Mouse (Mus musculus) limb, embryonic 13.5 days (tissue): ENCODE measurements around the gene Ggt6. TPM values are rescaled to one million over a fixed set of nuclear protein-coding genes. Genes with fewer than 3 reads are reported as not detected.
"Not testable (repeated sequence)": the region's sequence is repeated elsewhere in the genome, so short reads cannot be mapped to it uniquely, and the experiment has no call there.

Experiments used
- ATAC-seq: fragments of 200-750 bp; cut with Nextera tagmentation; 2 replicates; pipeline ENCODE4 v1.8.0; 2017; ENCODE audit warnings: low read depth, moderate number of reproducible peaks, moderate TSS enrichment; ENCODE audit not compliant: low FRiP score
- H3K27ac ChIP-seq: fragments of 300-500 bp; sonication (generic); 2 replicates; pipeline ENCODE4 v1.5.1; 2015; ENCODE audit warnings: inconsistent platforms, mild to moderate bottlenecking, moderate library complexity
- H3K27me3 ChIP-seq: fragments of 300-500 bp; sonication (generic); 2 replicates; pipeline ENCODE4 v1.6.1; 2015; ENCODE audit warnings: mild to moderate bottlenecking, inconsistent platforms
- H3K36me3 ChIP-seq: fragments of 300-500 bp; sonication (generic); 2 replicates; pipeline ENCODE4 v1.6.1; 2015; ENCODE audit warnings: inconsistent platforms, mild to moderate bottlenecking, moderate library complexity
- H3K4me1 ChIP-seq: fragments of 300-500 bp; sonication (generic); 2 replicates; pipeline ENCODE4 v1.6.1; 2015; ENCODE audit warnings: inconsistent platforms
- H3K4me2 ChIP-seq: fragments of 300-500 bp; sonication (generic); replicated peaks from 2 replicates; pipeline ENCODE4 v1.6.1; 2015; ENCODE audit warnings: inconsistent platforms, mild to moderate bottlenecking, moderate library complexity
- H3K4me3 ChIP-seq: fragments of 300-500 bp; sonication (generic); 2 replicates; pipeline ENCODE4 v1.5.1; 2015; ENCODE audit warnings: moderate library complexity, mild to moderate bottlenecking, inconsistent platforms
- H3K9ac ChIP-seq: fragments of 300-500 bp; sonication (generic); 2 replicates; pipeline ENCODE4 v1.6.1; 2015; ENCODE audit warnings: mild to moderate bottlenecking, inconsistent platforms
- H3K9me3 ChIP-seq: fragments of 300-500 bp; sonication (generic); 2 replicates; pipeline ENCODE4 v1.6.1; 2016; ENCODE audit warnings: inconsistent platforms
- WGBS: fragments of 180-500 bp; shearing (Covaris S2); methylation state at CpG from one replicate; pipeline ENCODE4 v1.1.7; 2015; 5-methylcytosine and 5-hydroxymethylcytosine counted together
- polyA plus RNA-seq: library from polyadenylated mRNA; unstranded; fragments of >200 nt; fragmentation: Nextera tagmentation; extraction: Ambion mirVana; gene quantifications from 2 replicates; pipeline ENCODE4 v1.2.1, GENCODE M21; 2015

Ggt6 gene
- polyA plus RNA-seq, 1 experiment from 2014 or later: 0.74 TPM

GRCm38 (mm10) chr11:72428694-72429093 is 6.6 kb upstream of the Ggt6 start:
- Histone ChIP-seq H3K27me3 (no peaks in the 10 kb centered on the region), H3K27ac (no peak overlapping the region), H3K4me3 (no peak overlapping the region), H3K9me3 (peaks cover 3% of the 10 kb centered on the region; the same call in 1 of the 2 replicates), H3K4me1 (peaks cover 2% of the 10 kb centered on the region; the same call in 1 of the 2 replicates), H3K9ac (no peak overlapping the region), H3K4me2 (no peak overlapping the region), H3K36me3 (no peaks in the 10 kb centered on the region)
- no peak for ATAC-seq
- under 1% methylated on average over 5 of the region's 5 CpGs for WGBS

- WGBS: 41% methylated on average over 7 of the region's 7 CpGs
- H3K9ac ChIP-seq: no peak overlapping the region
- no peak for ATAC-seq
- H3K4me3 ChIP-seq: no peak overlapping the region
- peaks cover 3% of the 10 kb centered on the region; the same call in 1 of the 2 replicates for H3K9me3 ChIP-seq
- no peak overlapping the region for H3K27ac ChIP-seq
- H3K4me1 ChIP-seq: peaks cover 2% of the 10 kb centered on the region; the same call in 1 of the 2 replicates
- H3K36me3 ChIP-seq: no peaks in the 10 kb centered on the region
- no peaks in the 10 kb centered on the region for H3K27me3 ChIP-seq
- H3K4me2 ChIP-seq: 0 out of 2 replicates have a peak overlapping the region, but pooled peaks have one; percentile 5
Measured at GRCm38 (mm10) chr11:72429288-72429690, 6.0 kb upstream of the Ggt6 start.

- H3K4me3 ChIP-seq, H3K9ac ChIP-seq, H3K36me3 ChIP-seq, H3K27me3 ChIP-seq, ATAC-seq, H3K27ac ChIP-seq, H3K4me2 ChIP-seq, H3K9me3 ChIP-seq, H3K4me1 ChIP-seq: not testable (repeated sequence)
- whole genome bisulfite sequencing: 71% methylated on average over 9 of the region's 9 CpGs
Measured at GRCm38 (mm10) chr11:72430311-72431068, 4.8 kb upstream of the Ggt6 start.

GRCm38 (mm10) chr11:72435694-72436045 is 344 bp downstream of the Ggt6 start:
- Histone ChIP-seq H3K4me1 (no peaks in the 10 kb centered on the region), H3K9me3 (no peaks in the 10 kb centered on the region), H3K9ac (no peak overlapping the region), H3K36me3 (no peaks in the 10 kb centered on the region), H3K27ac (no peak overlapping the region), H3K4me3 (no peak overlapping the region), H3K27me3 (no peaks in the 10 kb centered on the region), H3K4me2 (no peak overlapping the region)
- no peak for ATAC-seq
- 55% methylated on average over 2 of the region's 2 CpGs for WGBS

- WGBS: 78% methylated on average over 5 of the region's 5 CpGs
- H3K4me2 ChIP-seq: no peak overlapping the region
Measured at GRCm38 (mm10) chr11:72436271-72436670, 945 bp downstream of the Ggt6 start.

GRCm38 (mm10) chr11:72436756-72437650 is 1.7 kb downstream of the Ggt6 start:
- Histone ChIP-seq H3K4me2 (no peak overlapping the region), H3K4me1 (peaks cover 3% of the 10 kb centered on the region), H3K9me3 (no peaks in the 10 kb centered on the region), H3K27ac (no peak overlapping the region), H3K4me3 (no peak overlapping the region), H3K27me3 (no peaks in the 10 kb centered on the region), H3K9ac (no peak overlapping the region), H3K36me3 (no peaks in the 10 kb centered on the region)
- 88% methylated on average over 16 of the region's 16 CpGs for WGBS
- no peak for ATAC-seq

More at GRCm38 (mm10) chr11:72436271-72436670, 945 bp downstream of the Ggt6 start:
- Histone ChIP-seq H3K4me1 (no peaks in the 10 kb centered on the region), H3K4me3 (no peak overlapping the region), H3K27me3 (no peaks in the 10 kb centered on the region), H3K27ac (no peak overlapping the region), H3K9me3 (no peaks in the 10 kb centered on the region), H3K36me3 (no peaks in the 10 kb centered on the region), H3K9ac (no peak overlapping the region)
- ATAC-seq: no peak

GRCm38 (mm10) chr11:72438411-72438810 is 3.1 kb downstream of the Ggt6 start:
- H3K27ac ChIP-seq: no peak overlapping the region
- H3K36me3 ChIP-seq: peaks cover 13% of the 10 kb centered on the region
- ATAC-seq: no peak
- WGBS: 64% methylated on average over 4 of the region's 4 CpGs
- no peaks in the 10 kb centered on the region for H3K9me3 ChIP-seq
- H3K4me2 ChIP-seq: no peak overlapping the region
- H3K27me3 ChIP-seq: no peaks in the 10 kb centered on the region
- H3K4me3 ChIP-seq: no peak overlapping the region
- peaks cover 10% of the 10 kb centered on the region for H3K4me1 ChIP-seq
- no peak overlapping the region for H3K9ac ChIP-seq

GRCm38 (mm10) chr11:72440597-72440964 is 5.3 kb downstream of the Ggt6 start:
- H3K4me2 ChIP-seq: peak overlapping the region; percentile 95
- not testable (repeated sequence) for H3K27me3 ChIP-seq, H3K9me3 ChIP-seq
- peak overlapping the region; percentile 94 for H3K9ac ChIP-seq
- peak overlapping the region; percentile 97 for H3K4me3 ChIP-seq
- 46% methylated on average over 6 of the region's 6 CpGs for WGBS
- peaks cover 35% of the 10 kb centered on the region for H3K36me3 ChIP-seq
- peaks cover 10% of the 10 kb centered on the region for H3K4me1 ChIP-seq
- ATAC-seq: peak; percentile 4; the same call in 1 of the 2 replicates
- peak overlapping the region; percentile 90 for H3K27ac ChIP-seq

- peak within 1 kb of the TSS; percentile 95 for H3K4me2 ChIP-seq
- peak within 1 kb of the TSS; percentile 90 for H3K27ac ChIP-seq
- H3K4me3 ChIP-seq: peak within 1 kb of the TSS; percentile 97
- WGBS: under 1% methylated on average over 46 of the region's 46 CpGs
- peaks cover 10% of the 10 kb centered on the region for H3K4me1 ChIP-seq
- no peaks in the 10 kb centered on the region for H3K27me3 ChIP-seq
- no peaks in the 10 kb centered on the region for H3K9me3 ChIP-seq
- H3K36me3 ChIP-seq: peaks cover 40% of the 10 kb centered on the region
- peak; percentile 94 for ATAC-seq
- peak within 1 kb of the TSS; percentile 94 for H3K9ac ChIP-seq
Measured at GRCm38 (mm10) chr11:72440965-72441664, 5.8 kb downstream of the Ggt6 start, which contains the start of gene Mybbp1a. Gene Mybbp1a (plus strand): TSS chr11:72441355.

- Histone ChIP-seq H3K4me3 (no peak overlapping the region), H3K36me3 (peaks cover 94% of the 10 kb centered on the region), H3K9ac (no peak overlapping the region), H3K4me1 (peaks cover 10% of the 10 kb centered on the region), H3K27ac (no peak overlapping the region), H3K9me3 (no peaks in the 10 kb centered on the region), H3K27me3 (no peaks in the 10 kb centered on the region), H3K4me2 (no peak overlapping the region)
- ATAC-seq: no peak
- 87% methylated on average over 6 of the region's 6 CpGs for WGBS
Measured at GRCm38 (mm10) chr11:72446311-72447105, 11.2 kb downstream of the Ggt6 start.

- ATAC-seq: no peak
- Histone ChIP-seq H3K9me3 (no peaks in the 10 kb centered on the region), H3K36me3 (peaks cover 100% of the 10 kb centered on the region), H3K9ac (no peak overlapping the region), H3K4me3 (no peak overlapping the region), H3K27me3 (no peaks in the 10 kb centered on the region), H3K27ac (no peak overlapping the region), H3K4me1 (peaks cover 3% of the 10 kb centered on the region), H3K4me2 (no peak overlapping the region)
- WGBS: 82% methylated on average over 8 of the region's 8 CpGs
Measured at GRCm38 (mm10) chr11:72447475-72447874, 12.1 kb downstream of the Ggt6 start.
